Mouse (Mus musculus) small intestine, adult 10 weeks (tissue): ENCODE results near the gene Ndufa7. TPM values are rescaled to one million over a fixed set of nuclear protein-coding genes. Genes with fewer than 3 reads are reported as not detected.

ENCODE experiments used
- polyA plus RNA-seq: library from polyadenylated mRNA; stranded (reverse); fragments of 350-450 nt; fragmentation: Illumina TruSeq; extraction: RNeasy Lipid Tissue Mini Kit (QIAGEN cat#74804); gene quantifications from one replicate; pipeline ENCODE4 v1.2.3, GENCODE M21; 2014; ENCODE audit warnings: low replicate concordance

The Ndufa7 gene
- polyA plus RNA-seq: 20.8 TPM

DNA sequence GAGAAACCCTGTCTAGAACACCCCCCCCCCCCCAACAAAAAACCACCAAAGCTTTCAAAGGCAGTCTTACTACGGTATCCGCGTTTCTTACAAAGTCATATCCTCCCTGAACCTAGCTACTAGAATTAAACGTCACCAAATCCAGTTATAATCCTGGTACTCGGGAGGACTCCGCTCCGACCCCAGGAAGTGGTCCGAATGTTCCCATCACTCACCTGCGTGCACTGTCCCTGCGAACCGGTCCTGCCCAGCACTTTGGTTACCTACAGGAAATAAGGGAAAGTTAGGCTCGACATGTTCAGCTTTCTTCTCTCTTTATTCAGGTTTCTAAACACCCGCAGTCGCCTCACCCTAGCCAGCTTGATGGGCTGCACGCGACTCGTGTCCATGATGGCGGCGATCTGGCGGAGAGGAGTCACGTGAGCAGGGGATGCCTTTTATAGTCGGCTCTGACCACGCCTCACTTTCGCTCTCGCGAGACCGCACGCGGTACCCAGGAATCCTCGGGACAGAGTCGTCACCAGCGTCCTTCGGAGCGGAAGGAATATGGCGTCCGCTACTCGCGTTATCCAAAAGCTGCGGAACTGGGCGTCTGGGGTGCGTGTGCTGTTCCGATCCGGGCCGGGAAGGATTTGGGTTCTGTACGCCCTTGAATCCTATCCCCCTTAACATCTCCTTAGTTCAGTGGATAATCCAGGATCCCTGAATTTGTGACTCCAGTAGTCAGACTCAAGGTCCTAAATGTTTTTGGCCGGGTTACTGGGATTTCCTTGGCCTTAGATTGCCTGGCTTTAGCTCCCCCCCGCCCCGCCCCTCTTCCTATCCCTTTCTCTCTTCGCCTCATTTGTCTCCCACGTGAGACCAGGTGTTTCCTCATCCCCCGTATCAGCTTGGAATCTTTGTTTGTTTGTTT lies at the start of gene Ndufa7, which contains the start of gene Rps28:
Gene Ndufa7 (plus strand): TSS at position 489 of the 913 bp plus-strand sequence.
Gene Rps28 (minus strand): TSS at position 479 of the 913 bp plus-strand sequence.

DNA sequence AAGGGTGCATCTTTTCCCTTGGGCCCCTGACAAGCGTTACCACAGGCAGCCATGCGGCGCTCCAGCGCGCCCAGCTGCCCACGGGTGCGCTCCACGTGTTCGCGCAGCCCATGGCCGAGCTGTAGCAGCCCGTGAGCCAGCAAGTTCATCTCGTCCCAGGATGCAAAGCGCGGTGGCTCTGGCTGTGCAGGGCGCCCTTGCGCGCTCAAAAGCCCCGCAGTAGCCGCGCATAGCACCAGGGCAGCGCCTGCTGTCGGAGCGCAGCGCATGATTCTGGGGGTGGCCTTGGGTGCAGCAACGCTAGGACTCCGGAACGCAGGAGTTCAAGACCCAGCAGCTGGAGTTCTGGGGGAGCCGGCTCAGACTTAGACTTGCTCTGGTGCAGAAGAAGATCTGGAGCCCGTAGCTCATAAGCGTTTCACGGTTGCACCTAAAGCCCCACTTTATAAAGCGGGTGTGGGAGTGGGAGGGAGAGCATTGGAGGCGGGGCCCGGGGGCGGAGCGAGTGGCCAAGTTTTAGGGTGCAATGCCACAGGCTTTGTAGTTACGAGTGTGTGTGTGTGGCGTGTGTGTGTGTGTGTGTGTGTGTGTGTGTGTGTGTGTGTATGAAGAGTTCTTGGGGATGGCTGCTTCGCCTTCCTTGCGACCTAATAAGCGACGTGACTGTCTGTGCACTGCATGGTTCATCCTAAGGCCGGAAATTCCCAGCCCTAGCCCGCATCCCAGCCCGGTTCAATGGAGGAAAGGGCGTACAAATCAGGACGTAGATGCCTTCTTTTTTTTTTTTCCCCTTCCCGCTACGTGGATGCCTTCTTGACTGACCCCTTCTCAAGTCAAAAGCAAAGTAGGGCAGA lies 43.0 kb upstream of the Ndufa7 start, which contains the start of gene Angptl4:
Gene Angptl4 (minus strand): TSS at position 707 of the 854 bp plus-strand sequence.

DNA sequence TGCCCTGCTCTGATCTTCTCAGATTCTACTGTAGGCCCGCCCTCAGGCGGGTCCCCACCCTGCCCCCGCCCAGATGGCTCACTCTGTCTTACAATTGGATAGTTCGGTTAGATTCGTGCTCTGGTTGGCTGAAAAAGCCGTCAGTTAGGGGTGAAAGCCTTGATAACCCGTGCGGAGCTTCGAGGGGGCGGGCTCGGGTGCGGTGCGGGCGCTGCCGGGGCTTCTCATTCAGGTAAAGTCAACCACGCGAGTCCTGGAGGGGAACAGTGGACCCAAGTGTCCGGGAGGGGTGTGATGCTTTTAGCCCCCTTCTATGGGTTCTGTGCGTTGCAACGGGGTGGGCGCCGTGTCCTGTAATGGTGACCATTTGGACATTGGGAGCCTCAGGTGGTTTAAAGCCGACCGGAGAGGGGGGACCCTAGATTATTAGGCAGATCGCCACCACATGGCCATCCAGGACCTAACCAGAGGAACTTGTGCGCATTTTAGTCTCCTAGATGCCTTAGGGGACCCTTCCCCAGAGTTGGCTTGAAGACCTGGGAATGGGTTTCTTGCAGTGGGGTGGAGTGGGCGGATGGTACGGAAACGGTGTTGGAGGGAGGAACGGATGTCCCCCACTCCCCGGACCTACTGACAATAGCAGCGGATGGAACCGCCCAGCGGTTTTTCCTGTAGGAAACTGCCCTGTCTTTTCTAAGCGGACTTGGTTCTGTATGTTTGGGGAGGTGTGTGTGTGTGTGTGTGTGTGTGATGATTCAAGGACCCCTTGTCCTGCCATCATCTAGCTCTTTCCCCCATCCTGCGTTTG lies 13.8 kb upstream of the Ndufa7 start, which contains the start of gene Kank3:
Gene Kank3 (plus strand): TSS at position 186 of the 808 bp plus-strand sequence.

DNA sequence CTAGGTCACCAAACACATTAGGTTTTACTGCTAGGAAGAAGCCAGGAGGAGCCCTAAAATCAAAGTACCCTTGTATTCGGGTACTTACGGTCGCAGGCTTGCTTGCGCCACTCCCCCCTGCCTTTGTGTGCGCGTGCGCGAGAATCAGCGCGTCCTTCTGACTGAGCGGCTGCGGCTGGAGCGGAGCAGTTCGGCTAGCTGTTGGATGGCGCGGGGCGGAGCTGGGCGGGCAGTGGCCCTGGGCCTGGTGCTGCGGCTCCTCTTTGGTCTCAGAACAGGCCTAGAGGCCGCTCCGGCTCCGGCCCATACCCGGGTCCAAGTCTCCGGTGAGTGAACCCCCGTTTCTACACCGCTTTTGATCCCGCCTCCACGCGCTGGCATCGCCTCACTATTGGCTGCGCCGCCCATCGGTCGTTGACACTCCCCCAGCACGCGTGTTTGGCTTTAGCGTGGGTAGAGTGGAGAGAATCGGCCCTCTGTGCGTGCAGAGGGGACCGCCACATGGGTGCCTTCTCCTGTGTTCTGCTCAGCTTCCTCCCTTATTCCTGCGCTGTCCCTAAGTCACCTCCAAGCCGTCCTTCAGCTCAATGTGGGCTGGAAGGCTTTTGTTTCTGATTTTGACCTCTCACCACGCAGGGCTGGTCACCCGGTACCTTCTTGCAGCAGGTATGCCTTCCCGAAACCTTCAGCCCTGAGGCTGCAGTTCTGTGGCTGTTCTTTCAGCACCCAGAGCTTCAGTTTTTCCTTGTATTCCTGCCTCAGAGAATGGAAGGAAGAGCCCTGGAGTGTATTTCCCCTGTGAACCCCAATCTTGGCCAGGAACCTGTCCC lies 18.8 kb downstream of the Ndufa7 start, which contains the start of gene Cd320:
Gene Cd320 (plus strand): TSS at position 126 of the 830 bp plus-strand sequence.

DNA sequence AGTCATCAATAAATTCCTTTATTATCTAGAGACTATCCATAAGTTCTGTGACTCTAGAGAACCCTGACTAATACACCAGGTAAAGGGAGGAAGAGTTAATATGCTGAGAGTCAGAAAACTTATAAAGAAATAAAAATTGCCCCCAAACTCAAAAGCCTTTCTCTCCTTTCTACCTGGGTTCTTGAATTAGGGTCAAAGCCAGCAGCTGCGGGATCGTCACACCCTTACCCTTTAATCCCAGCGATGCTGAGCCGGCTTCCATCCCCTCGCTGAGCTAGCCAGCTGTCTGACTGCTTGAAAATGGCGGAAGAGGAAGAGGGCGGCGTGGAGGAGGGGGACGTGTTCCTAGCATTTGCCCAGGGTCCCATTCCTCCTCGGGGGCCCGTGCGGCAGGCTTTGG lies 49.2 kb downstream of the Ndufa7 start, which contains the start of gene Gm7029:
Gene Gm7029 (plus strand): TSS at position 301 of the 400 bp plus-strand sequence.

Other genes with a start within 250 kb of the Ndufa7 start
- gene Zfp414, start 195.5 kb upstream of the Ndufa7 start, polyA plus RNA-seq: 2.8 TPM
- not detected for gene Pram1, start 186.5 kb upstream of the Ndufa7 start, polyA plus RNA-seq
- gene Hnrnpm, start 137.7 kb upstream of the Ndufa7 start, polyA plus RNA-seq: 378 TPM
- 10.5 TPM for gene March2, start 105.9 kb upstream of the Ndufa7 start, polyA plus RNA-seq
- 16.2 TPM for gene Rab11b, start 64.0 kb upstream of the Ndufa7 start, polyA plus RNA-seq
- 0.67 TPM for gene Angptl4, start 42.7 kb upstream of the Ndufa7 start, polyA plus RNA-seq
- gene Kank3, start 14.1 kb upstream of the Ndufa7 start, polyA plus RNA-seq: 3.9 TPM
- 30.6 TPM for gene Rps28, start within 50 bp of the Ndufa7 start, polyA plus RNA-seq
- gene Cd320, start 18.5 kb downstream of the Ndufa7 start, polyA plus RNA-seq: 0.85 TPM
- gene Gm7029, start 49.3 kb downstream of the Ndufa7 start, polyA plus RNA-seq: not detected
- 2.4 TPM for gene Kifc1, start 66.1 kb downstream of the Ndufa7 start, polyA plus RNA-seq
- gene Platr17, start 80.6 kb downstream of the Ndufa7 start, polyA plus RNA-seq: not detected
- gene Daxx, start 84.8 kb downstream of the Ndufa7 start, polyA plus RNA-seq: 2.6 TPM
- 57.9 TPM for gene Tapbp, start 91.3 kb downstream of the Ndufa7 start, polyA plus RNA-seq
- gene Zbtb22, start 91.3 kb downstream of the Ndufa7 start, polyA plus RNA-seq: 0.78 TPM
- gene Rgl2, start 105.0 kb downstream of the Ndufa7 start, polyA plus RNA-seq: 2.2 TPM
- 6.7 TPM for gene Pfdn6, start 115.8 kb downstream of the Ndufa7 start, polyA plus RNA-seq
- 0.26 TPM for gene Wdr46, start 116.1 kb downstream of the Ndufa7 start, polyA plus RNA-seq
- not detected for gene B3galt4, start 126.9 kb downstream of the Ndufa7 start, polyA plus RNA-seq
- gene Vps52, start 131.2 kb downstream of the Ndufa7 start, polyA plus RNA-seq: 2.0 TPM
- gene Rps18, start 131.4 kb downstream of the Ndufa7 start, polyA plus RNA-seq: 6.8 TPM
- gene H2-K1, start 175.8 kb downstream of the Ndufa7 start, polyA plus RNA-seq: 431 TPM
- gene Ring1, start 200.1 kb downstream of the Ndufa7 start, polyA plus RNA-seq: 0.74 TPM
- not detected for gene H2-Ke6, start 203.5 kb downstream of the Ndufa7 start, polyA plus RNA-seq
- gene Slc39a7, start 207.1 kb downstream of the Ndufa7 start, polyA plus RNA-seq: 0.48 TPM
- gene Rxrb, start 207.2 kb downstream of the Ndufa7 start, polyA plus RNA-seq: 0.22 TPM
- gene Col11a2, start 214.9 kb downstream of the Ndufa7 start, polyA plus RNA-seq: not detected